Mouse (Mus musculus): ENCODE data around the gene Mgat5.

DNA sequence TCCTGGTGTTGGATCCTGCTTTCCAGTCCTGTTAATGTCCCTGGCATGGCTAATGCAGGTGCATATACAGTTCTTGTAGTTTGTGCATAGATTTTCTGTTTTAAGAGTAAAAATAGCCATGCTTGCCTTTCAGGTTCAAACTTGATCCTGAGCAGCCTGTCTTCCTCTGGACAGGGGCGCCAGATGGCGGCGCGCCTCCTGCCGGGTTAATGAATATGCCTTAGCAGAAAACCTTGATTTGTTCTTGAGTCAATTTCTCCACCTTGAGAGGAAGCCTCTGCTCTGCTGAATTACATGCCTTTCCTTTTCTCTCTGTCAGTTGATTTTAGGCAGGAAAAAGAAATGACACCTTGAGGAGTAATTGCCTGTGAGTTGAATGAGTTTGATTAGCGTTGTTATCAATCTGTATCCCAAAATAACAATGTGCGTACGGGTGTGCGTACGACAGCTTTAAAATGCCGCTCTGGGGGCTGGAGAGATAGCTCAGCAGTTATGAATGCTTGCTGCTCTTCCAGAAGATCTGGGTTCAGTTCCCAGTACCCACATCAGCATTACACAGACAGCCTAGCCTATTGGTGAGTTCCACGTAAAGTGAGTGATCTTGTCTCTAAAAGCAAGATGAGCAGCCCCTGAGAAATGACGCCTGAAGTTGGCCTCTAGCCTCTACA is 57.5 kb downstream of the Mgat5 start:
- no peak for TF ChIP-seq CTCF (IDR thresholded peaks at IDR 0.05; ENCODE audit: borderline replicate concordance, insufficient read depth, low read depth, low read length)
- TF ChIP-seq POLR2A (IDR thresholded peaks at IDR 0.05; ENCODE audit: borderline replicate concordance, insufficient read depth, low read length) = no peak
